Mouse (Mus musculus) cortical plate, adult 2 months (tissue): ENCODE measurements around the gene Tmem120b.

Source experiments
- CTCF ChIP-seq: fragments of 200-500 bp; IDR thresholded peaks from 2 replicates; pipeline ENCODE4 v1.5.1; 2011; ENCODE audit warnings: mild to moderate bottlenecking, control low read depth, low read length; ENCODE audit not compliant: insufficient read depth; ENCODE audit errors: extremely low read depth
- POLR2A ChIP-seq: fragments of 200-500 bp; IDR thresholded peaks from 2 replicates; pipeline ENCODE4 v1.6.1; 2011; ENCODE audit warnings: mild to moderate bottlenecking, low read length, control low read depth; ENCODE audit not compliant: insufficient read depth; ENCODE audit errors: extremely low read depth

- TF ChIP-seq CTCF (no peak), POLR2A (no peak)
Observed at GRCm38 (mm10) chr5:123133784-123134143, 65.5 kb downstream of the Tmem120b start.
